Mouse (Mus musculus) bone marrow, adult 2 months (tissue): ENCODE data around the gene Klhl2. TPM values are rescaled to one million over a fixed set of nuclear protein-coding genes. Genes with fewer than 3 reads are reported as not detected.

ENCODE experiments used
- H3K27ac ChIP-seq: fragments of 200-500 bp; 2 replicates; pipeline ENCODE4 v1.5.1; 2012; ENCODE audit warnings: low read depth, mild to moderate bottlenecking, control low read depth, inconsistent platforms, low read length; ENCODE audit not compliant: control insufficient read depth, poor library complexity, insufficient read depth
- H3K4me1 ChIP-seq: fragments of 200-500 bp; 2 replicates; pipeline ENCODE4 v1.6.1; 2011; ENCODE audit warnings: low read length; ENCODE audit not compliant: control insufficient read depth, insufficient read depth
- H3K4me3 ChIP-seq: fragments of 200-500 bp; replicated peaks from 2 replicates; pipeline ENCODE3; 2011; ENCODE audit warnings: mild to moderate bottlenecking, low read depth, low read length, control low read depth; ENCODE audit not compliant: control insufficient read depth
- CTCF ChIP-seq: fragments of 200-500 bp; IDR thresholded peaks from 2 replicates; pipeline ENCODE4 v1.5.1; 2011; ENCODE audit warnings: low read length, control low read depth; ENCODE audit not compliant: control insufficient read depth, insufficient read depth
- POLR2A ChIP-seq: fragments of 200-500 bp; IDR thresholded peaks from 2 replicates; pipeline ENCODE4 v1.6.1; 2011; ENCODE audit warnings: low read depth, mild to moderate bottlenecking, control low read depth, low read length, borderline replicate concordance; ENCODE audit not compliant: control insufficient read depth
- WGBS: fragments of 180-500 bp; shearing (Covaris S2); methylation state at CpG from one replicate; pipeline ENCODE4 v1.1.7; 2018; 5-methylcytosine and 5-hydroxymethylcytosine counted together
- polyA plus RNA-seq: library from polyadenylated mRNA; stranded (reverse); fragments of >200 nt; gene quantifications from 2 replicates; pipeline ENCODE4 v1.2.4, GENCODE M21; 2011; ENCODE audit warnings: low replicate concordance; ENCODE audit not compliant: missing spikeins, insufficient read depth, insufficient read length

Klhl2 gene
- polyA plus RNA-seq, 1 experiment = 6.2 TPM

DNA sequence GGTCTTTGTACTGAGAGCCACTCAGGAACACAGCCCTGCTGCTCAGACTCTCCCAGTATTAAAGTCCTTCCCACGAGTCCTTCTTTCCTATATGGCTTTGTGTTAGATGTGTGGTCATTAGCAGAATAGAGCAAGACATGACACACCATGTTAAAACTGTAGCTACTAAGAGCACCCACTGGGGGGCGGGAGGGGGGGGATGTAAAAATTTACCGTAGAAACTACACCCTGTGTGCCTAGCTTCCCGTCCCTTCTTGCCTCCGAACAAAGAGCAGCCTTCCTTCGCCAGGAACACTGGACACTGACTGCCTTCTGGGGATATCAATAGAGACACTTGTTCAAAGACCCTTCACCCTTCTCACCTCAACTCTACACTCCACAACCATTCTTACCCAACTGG lies 10.2 kb downstream of the Klhl2 start:
- Histone ChIP-seq H3K4me1 (no peaks in the 10 kb centered on the region), H3K27ac (no peak overlapping the region), H3K4me3 (no peak overlapping the region)
- WGBS = 77% methylated on average over 6 of the region's 6 CpGs
- TF ChIP-seq CTCF = no peak
- TF ChIP-seq POLR2A = no peak

DNA sequence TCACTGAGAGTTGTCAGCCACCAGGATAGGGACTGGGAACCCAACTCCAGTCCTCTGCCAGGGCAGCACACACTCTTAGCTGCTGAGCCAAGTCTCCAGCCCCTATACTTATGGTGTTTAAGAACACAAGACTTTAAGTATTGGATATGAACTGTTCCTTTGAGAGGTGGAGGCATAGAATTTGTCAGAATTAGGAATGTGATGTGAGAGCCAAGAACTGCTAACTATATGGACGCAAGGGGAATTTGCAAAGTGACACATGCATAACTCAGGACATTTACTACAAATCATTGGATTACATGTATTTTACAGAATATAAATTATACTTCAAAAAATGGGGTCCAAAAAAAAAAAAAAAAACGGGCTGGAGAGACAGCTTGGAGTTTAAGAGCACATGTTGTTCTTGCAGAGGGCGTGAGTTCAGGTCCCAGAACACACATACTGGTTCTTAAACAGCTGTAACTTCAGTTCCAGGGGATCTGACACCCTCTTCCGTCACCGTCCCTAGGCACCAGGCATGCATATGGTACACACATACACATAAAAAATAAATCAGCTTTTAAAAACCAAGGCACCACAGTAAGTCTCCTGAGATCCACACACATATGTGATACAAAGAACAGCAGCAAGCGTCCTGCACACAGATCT lies 14.2 kb downstream of the Klhl2 start:
- TF ChIP-seq POLR2A (no peak), CTCF (no peak)
- WGBS = 81% methylated on average over 6 of the region's 6 CpGs
- H3K27ac ChIP-seq = no peak overlapping the region

DNA sequence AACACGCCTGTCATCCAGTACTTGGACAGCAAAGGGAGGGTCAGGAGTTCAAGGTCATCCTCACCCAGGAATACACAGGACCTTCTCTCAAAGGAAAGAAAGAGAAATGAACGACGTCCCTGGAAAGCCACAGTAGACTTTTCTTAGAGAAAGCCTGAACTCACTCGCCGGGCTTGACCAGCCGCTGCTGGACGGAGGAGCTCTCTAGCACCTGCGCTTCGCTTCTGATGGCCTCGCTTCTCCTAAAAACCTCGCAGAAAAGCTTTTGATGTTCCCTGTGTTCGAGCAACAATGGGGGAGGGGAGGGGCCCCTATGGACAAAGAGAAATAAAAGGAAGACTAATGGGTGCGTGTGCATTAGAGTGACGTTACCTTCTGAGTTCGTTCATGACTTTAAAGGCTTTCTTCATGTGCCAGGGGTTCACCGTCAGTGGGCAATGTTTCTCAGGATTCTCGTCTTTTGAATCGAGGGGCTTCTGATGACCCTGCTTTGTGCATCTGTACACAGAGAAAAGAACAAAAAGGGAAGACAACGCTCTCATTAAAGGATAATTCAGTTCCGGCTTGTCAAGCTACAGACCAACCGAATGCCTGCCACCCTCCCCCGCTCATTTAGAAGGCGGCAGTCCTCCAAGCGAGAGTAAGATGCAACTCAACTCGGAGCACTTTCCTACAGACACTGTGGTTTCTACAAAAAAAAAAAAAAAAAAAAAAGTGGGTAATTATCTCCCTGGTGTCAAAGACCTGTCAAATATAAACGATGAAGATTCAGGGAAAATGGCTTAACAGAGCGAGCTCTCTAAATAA lies 15.5 kb downstream of the Klhl2 start:
- H3K4me1 ChIP-seq = peaks cover 7% of the 10 kb centered on the region
- WGBS = 79% methylated on average over 27 of the region's 27 CpGs
- TF ChIP-seq POLR2A = no peak
- TF ChIP-seq CTCF = no peak
- no peak overlapping the region for H3K4me3 ChIP-seq
- no peak overlapping the region for H3K27ac ChIP-seq

More for the DNA sequence above, 14.2 kb downstream of the Klhl2 start:
- H3K4me1 ChIP-seq = peaks cover 7% of the 10 kb centered on the region
- no peak overlapping the region for H3K4me3 ChIP-seq

DNA sequence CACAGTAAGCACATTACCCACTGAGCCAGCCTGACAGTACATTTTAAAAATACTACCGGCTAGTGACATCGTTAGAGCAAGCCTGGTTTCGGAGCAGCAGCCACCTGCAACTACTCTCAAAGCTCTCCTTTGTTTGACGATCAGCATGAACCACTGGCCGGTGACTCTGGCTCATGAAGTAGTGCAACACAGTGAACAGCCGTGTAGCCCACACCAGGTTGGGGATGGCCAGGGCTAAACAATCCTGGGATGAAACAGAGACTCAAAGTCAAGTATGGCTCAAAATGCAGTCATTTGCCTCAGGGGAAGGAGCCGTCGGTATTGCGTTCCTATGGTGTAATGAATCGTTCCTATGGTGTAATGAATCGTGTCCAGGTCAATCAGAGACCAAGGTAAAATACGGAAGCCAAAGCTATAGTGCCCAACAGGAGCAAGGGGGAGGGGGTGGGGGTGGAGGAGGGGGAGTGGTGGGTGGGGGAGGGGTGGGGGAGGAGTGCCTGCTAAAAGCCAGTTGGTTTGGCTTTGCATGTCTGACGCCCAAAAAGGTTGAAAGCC lies 17.2 kb downstream of the Klhl2 start:
- Histone ChIP-seq H3K4me1 (peaks cover 8% of the 10 kb centered on the region), H3K27ac (peak overlapping the region; percentile 71), H3K4me3 (peak overlapping the region; percentile 28)
- 54% methylated on average over 13 of the region's 13 CpGs for WGBS
- no peak for TF ChIP-seq POLR2A
- no peak for TF ChIP-seq CTCF

DNA sequence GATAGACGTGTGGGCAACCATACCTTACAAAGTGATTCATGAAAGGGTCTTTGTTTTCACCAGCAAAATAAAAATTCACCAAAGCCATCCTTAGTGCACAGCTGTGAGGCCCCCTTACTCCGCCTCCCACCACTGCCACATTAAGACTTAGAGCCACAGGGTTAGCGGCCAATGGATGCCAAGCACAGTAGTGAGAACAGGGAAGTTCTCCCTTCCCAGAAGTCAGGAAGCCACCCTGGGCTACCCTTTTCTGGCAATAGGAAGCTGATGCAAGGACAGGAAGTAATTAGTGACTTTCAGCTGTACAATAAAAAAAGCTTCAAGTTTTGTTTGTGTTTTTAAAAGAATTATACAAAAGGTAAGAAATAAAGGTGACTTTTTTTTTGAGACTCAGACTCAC lies 18.2 kb downstream of the Klhl2 start:
- TF ChIP-seq POLR2A (no peak), CTCF (no peak)

DNA sequence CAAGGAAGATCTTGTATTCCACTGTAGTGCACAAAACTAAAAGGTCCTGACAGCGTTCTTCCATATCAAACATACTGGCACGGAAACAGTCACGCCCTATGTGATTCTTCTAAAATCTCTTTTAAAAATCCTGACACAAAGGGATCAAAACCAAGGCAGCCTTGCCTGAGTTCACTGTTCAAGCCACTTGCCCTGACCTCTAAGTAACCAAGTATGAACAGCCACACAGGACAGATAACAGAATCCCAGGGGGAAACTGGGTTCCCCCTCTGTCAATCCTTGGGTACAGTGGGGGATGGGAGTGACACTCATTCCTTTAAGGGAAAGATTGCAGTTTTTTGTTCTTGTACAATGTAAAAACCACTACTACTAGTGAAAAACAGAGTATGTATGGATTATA lies 19.9 kb downstream of the Klhl2 start:
- Histone ChIP-seq H3K4me3 (no peak overlapping the region), H3K4me1 (peaks cover 10% of the 10 kb centered on the region), H3K27ac (peak overlapping the region; percentile 34; the same call in 1 of the 2 replicates)
- WGBS = 77% methylated on average over 3 of the region's 3 CpGs
- no peak for TF ChIP-seq CTCF

More for the DNA sequence above, 18.2 kb downstream of the Klhl2 start:
- H3K27ac ChIP-seq = peak overlapping the region; percentile 64; the same call in 1 of the 2 replicates
- H3K4me3 ChIP-seq = no peak overlapping the region
- WGBS = 38% methylated on average over 3 of the region's 3 CpGs
- peaks cover 10% of the 10 kb centered on the region for H3K4me1 ChIP-seq

- no peak overlapping the region for H3K4me3 ChIP-seq
- WGBS = 48% methylated on average over 9 of the region's 9 CpGs
- peak overlapping the region; percentile 34; the same call in 1 of the 2 replicates for H3K27ac ChIP-seq
- TF ChIP-seq POLR2A (no peak), CTCF (no peak)
- peaks cover 10% of the 10 kb centered on the region for H3K4me1 ChIP-seq
Measured at GRCm38 (mm10) chr8:64829391-64829790, 20.4 kb downstream of the Klhl2 start.

- WGBS = 17% methylated on average over 15 of the region's 15 CpGs
- TF ChIP-seq POLR2A (no peak), CTCF (no peak)
Measured at GRCm38 (mm10) chr8:64828466-64828865, 21.4 kb downstream of the Klhl2 start.

DNA sequence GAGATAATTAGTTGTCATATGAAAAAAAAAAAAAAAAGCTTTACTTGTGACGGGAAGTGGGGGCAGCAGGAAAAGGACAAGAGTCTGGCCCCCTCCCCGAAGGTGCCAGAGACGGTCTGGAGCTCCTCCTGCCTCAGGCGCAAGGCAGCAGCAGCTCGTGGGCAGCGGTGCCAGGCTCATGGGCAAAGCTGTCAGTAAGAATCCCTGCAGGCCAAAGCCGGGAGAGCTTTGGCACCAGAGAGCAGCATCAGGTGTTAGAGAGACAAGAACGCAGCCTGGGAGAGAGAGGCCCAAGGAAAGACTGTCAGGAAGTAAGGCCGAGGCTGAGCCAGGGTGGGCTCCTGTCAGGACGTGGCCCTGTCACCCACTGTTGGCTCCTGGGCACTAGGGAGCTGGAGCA lies 22.5 kb downstream of the Klhl2 start:
- Histone ChIP-seq H3K4me3 (no peak overlapping the region), H3K27ac (no peak overlapping the region), H3K4me1 (peaks cover 7% of the 10 kb centered on the region; the same call in 1 of the 2 replicates)
- TF ChIP-seq POLR2A = no peak
- TF ChIP-seq CTCF = no peak
- 53% methylated on average over 10 of the region's 10 CpGs for WGBS

More at GRCm38 (mm10) chr8:64828466-64828865, 21.4 kb downstream of the Klhl2 start:
- H3K4me3 ChIP-seq = no peak overlapping the region
- peaks cover 10% of the 10 kb centered on the region for H3K4me1 ChIP-seq
- peak overlapping the region; percentile 26 for H3K27ac ChIP-seq
